ENCODE assay signal across 23 mouse cellular contexts in genomic region chr8:114947921-114948320, GRCm38 (mm10).
DNase-seq lines count a peak whose midpoint lies in the region; ATAC-seq and TF ChIP-seq lines count a peak whose summit lies in the region.
"Had no signal": no experiment of that assay in that cellular context is flagged by ENCODE, and none has a peak within 500 bp of the region (broad histone marks: within the 10 kb centered on the region; RNA-seq: fewer than 3 reads in every experiment).

No protein-coding gene starts in this region.

- 84% methylated on average over 6 of the region's 6 CpGs for WGBS in forebrain, embryonic 12.5 days

- no peak overlapping the region for H3K4me2 ChIP-seq in forebrain, embryonic 12.5 days
- H3K4me2 ChIP-seq: embryonic facial prominence, embryonic 12.5 days; embryonic facial prominence, embryonic 15.5 days had no signal

- no peak overlapping the region for H3K9ac ChIP-seq in forebrain, embryonic 12.5 days
- H3K9ac ChIP-seq: embryonic facial prominence, embryonic 12.5 days; embryonic facial prominence, embryonic 15.5 days had no signal

- no peak for DNase-seq in gastrocnemius, adult 2 months
- no peak for DNase-seq in gastrocnemius, postnatal 36 days
- DNase-seq in brain, adult 2 months (ENCODE audit: low read depth, low spot score), result peak; percentile 7
- DNase-seq in gonadal fat pad, adult 2 months (ENCODE audit: low read depth), result peak; percentile 61
- no peak for DNase-seq in thymus, postnatal 10 days (ENCODE audit: low spot score in 2 of 2)
- DNase-seq: adrenal gland, adult 8-10 months; adrenal gland, postnatal 14 days; adrenal gland, postnatal 36 days; cerebellum, adult 11 months; cerebellum, adult 18-20 months; cerebellum, adult 8-10 months; cerebellum, adult 9-11 months; cerebellum, postnatal 14 days; cerebellum, postnatal 36 days; embryo, embryonic 11 days had no signal

- 0 out of 2 replicates have a peak overlapping the region, but pooled peaks have one; percentile 16 for H3K27ac ChIP-seq in gastrocnemius, adult 2 months
- no peak overlapping the region for H3K27ac ChIP-seq in forebrain, embryonic 12.5 days
- H3K27ac ChIP-seq: embryonic facial prominence, embryonic 12.5 days; embryonic facial prominence, embryonic 15.5 days had no signal

- no peak for TF ChIP-seq CTCF in gastrocnemius, adult 2 months (IDR thresholded peaks at IDR 0.05)

- H3K36me3 ChIP-seq in forebrain, embryonic 12.5 days (replicated peaks), result no peaks in the 10 kb centered on the region
- H3K36me3 ChIP-seq: embryonic facial prominence, embryonic 12.5 days; embryonic facial prominence, embryonic 15.5 days had no signal

- no peak overlapping the region for H3K4me3 ChIP-seq in gastrocnemius, adult 2 months
- no peak overlapping the region for H3K4me3 ChIP-seq in forebrain, embryonic 12.5 days (replicated peaks)
- H3K4me3 ChIP-seq: embryonic facial prominence, embryonic 12.5 days; embryonic facial prominence, embryonic 15.5 days; erythroblast, embryonic 14.5 days had no signal

- H3K4me1 ChIP-seq in forebrain, embryonic 12.5 days, result no peaks in the 10 kb centered on the region
- H3K4me1 ChIP-seq: embryonic facial prominence, embryonic 12.5 days; embryonic facial prominence, embryonic 15.5 days had no signal

- H3K9me3 ChIP-seq in forebrain, embryonic 12.5 days, result no peaks in the 10 kb centered on the region
- H3K9me3 ChIP-seq: embryonic facial prominence, embryonic 12.5 days; embryonic facial prominence, embryonic 15.5 days had no signal

- H3K27me3 ChIP-seq in forebrain, embryonic 12.5 days, result 0 out of 2 replicates have a peak, but pooled peaks cover 16% of the 10 kb centered on the region
- H3K27me3 ChIP-seq: embryonic facial prominence, embryonic 12.5 days; embryonic facial prominence, embryonic 15.5 days; Patski had no signal

- intact Hi-C loops in gastrocnemius, adult 2 months (cut with DNase I), result no loop called here
- intact Hi-C loops in gastrocnemius, postnatal 36 days (cut with DNase I), result no loop called here

- no peak for ATAC-seq in forebrain, embryonic 12.5 days (ENCODE audit: low FRiP score)
- ATAC-seq: activated CD4-positive, CD25-positive, alpha-beta regulatory T cell, adult 4 months; forebrain, embryonic 14.5 days; forebrain, embryonic 16.5 days; Patski had no signal

Comparison
In these comparisons a context has a peak if more than half of its experiments do, and no peak if none do; other contexts are left out.
1. DNase-seq: peak in brain, adult 2 months (single experiment) and gonadal fat pad, adult 2 months (single experiment); none in gastrocnemius, adult 2 months (single experiment), gastrocnemius, postnatal 36 days (0 of 2) and thymus, postnatal 10 days (0 of 2).